Mouse (Mus musculus) spleen, adult 2 months (tissue): Measurements from ENCODE around the gene Hes6. TPM values are rescaled to one million over a fixed set of nuclear protein-coding genes. Genes with fewer than 3 reads are reported as not detected.

Experiments
- DNase-seq, 2 experiments: peaks; one replicate each; pipeline versions ENCODE4 v3.0.0 to v3.0.0-alpha.2; 2012 to 2021; ENCODE audit warnings: low spot score in 2 of 2, low read depth in 1 of 2
- H3K27ac ChIP-seq: fragments of 200-500 bp; 2 replicates; pipeline ENCODE4 v1.5.1; 2012; ENCODE audit warnings: low read length, inconsistent platforms; ENCODE audit not compliant: insufficient read depth
- H3K27me3 ChIP-seq: fragments of 200-500 bp; 2 replicates; pipeline ENCODE4 v1.6.1; 2012; ENCODE audit warnings: mild to moderate bottlenecking, moderate library complexity, low read length, inconsistent platforms; ENCODE audit not compliant: control insufficient read depth, insufficient read depth
- H3K36me3 ChIP-seq: fragments of 200-500 bp; 2 replicates; pipeline ENCODE4 v1.6.1; 2012; ENCODE audit warnings: mild to moderate bottlenecking, low read length, inconsistent platforms; ENCODE audit not compliant: control insufficient read depth, insufficient read depth
- H3K4me1 ChIP-seq: fragments of 200-500 bp; 2 replicates; pipeline ENCODE4 v1.6.1; 2011; ENCODE audit warnings: inconsistent platforms; ENCODE audit not compliant: control insufficient read depth, insufficient read depth, insufficient read length
- H3K4me3 ChIP-seq: fragments of 200-500 bp; 2 replicates; pipeline ENCODE4 v1.5.1; 2011; ENCODE audit warnings: mild to moderate bottlenecking, inconsistent platforms; ENCODE audit not compliant: insufficient read depth, insufficient read length; ENCODE audit errors: extremely low read depth
- CTCF ChIP-seq: fragments of 200-500 bp; IDR thresholded peaks from 2 replicates; pipeline ENCODE4 v1.5.1; 2011; ENCODE audit warnings: mild to moderate bottlenecking, inconsistent platforms; ENCODE audit not compliant: insufficient read depth, insufficient read length, insufficient replicate concordance; ENCODE audit errors: extremely low read depth
- POLR2A ChIP-seq: fragments of 200-500 bp; IDR thresholded peaks from 2 replicates; pipeline ENCODE4 v1.6.1; 2011; ENCODE audit warnings: low read depth, low read length, inconsistent platforms
- WGBS: fragments of 180-500 bp; shearing (Covaris S2); methylation state at CpG from one replicate; pipeline ENCODE4 v1.1.7; 2018; 5-methylcytosine and 5-hydroxymethylcytosine counted together
- polyA plus RNA-seq: library from polyadenylated mRNA; depleted of rRNA; stranded (reverse); fragments of >200 nt; gene quantifications from 2 replicates; pipeline ENCODE4 v1.2.3, GENCODE M21; 2012

Hes6 gene
- polyA plus RNA-seq, 1 experiment: 59.9 TPM

DNA sequence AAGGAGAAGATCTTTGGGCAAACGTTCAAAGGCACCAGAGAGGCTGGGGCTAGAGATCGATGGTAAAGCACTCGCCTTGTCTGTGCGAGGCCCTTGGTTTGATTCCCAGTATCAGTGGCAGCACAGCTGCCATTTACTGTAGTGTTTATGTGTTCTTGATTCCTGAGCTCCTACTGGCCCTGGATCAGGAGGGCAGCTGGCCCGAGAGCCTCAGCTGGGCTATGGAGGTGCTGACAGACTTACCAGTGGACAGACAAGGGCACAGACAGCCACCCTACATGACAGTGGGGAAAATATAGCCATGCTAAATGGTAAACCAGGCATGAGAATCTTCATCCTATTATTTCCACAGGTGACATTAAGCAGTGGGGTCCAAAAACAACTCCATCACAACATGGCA lies 37.0 kb upstream of the Hes6 start:
- 92% methylated on average over 5 of the region's 5 CpGs for whole genome bisulfite sequencing
- no peaks in the 10 kb centered on the region for H3K27me3 ChIP-seq
- no peak for DNase-seq
- no peak overlapping the region for H3K27ac ChIP-seq
- no peak overlapping the region for H3K4me3 ChIP-seq
- H3K4me1 ChIP-seq: no peaks in the 10 kb centered on the region
- H3K36me3 ChIP-seq: peaks cover 7% of the 10 kb centered on the region
- TF ChIP-seq POLR2A: no peak
- TF ChIP-seq CTCF: no peak

DNA sequence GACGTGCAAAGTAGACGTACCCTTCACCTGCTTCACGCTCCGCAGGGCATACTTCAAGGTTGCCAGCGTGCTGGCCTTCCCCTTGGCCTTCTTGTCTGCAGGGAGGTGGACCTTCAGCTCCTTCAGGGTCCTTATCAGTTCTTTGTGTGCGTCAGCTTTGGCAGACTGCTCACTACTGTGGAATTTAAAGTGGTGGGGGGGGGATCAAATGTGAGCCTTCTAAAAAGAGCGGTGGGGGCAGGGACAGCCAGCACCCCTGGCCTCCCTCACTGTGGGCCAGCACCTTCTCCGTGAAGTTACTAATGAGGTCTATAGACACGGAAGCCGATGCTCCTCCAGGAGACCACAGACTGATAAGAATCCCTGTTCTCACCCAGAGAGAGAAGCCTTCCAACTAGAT lies 34.9 kb upstream of the Hes6 start:
- Histone ChIP-seq H3K27me3 (no peaks in the 10 kb centered on the region), H3K36me3 (peaks cover 7% of the 10 kb centered on the region), H3K27ac (no peak overlapping the region), H3K4me3 (no peak overlapping the region), H3K4me1 (no peaks in the 10 kb centered on the region)
- TF ChIP-seq POLR2A: no peak
- TF ChIP-seq CTCF: no peak
- no peak for DNase-seq
- WGBS: 88% methylated on average over 10 of the region's 10 CpGs

DNA sequence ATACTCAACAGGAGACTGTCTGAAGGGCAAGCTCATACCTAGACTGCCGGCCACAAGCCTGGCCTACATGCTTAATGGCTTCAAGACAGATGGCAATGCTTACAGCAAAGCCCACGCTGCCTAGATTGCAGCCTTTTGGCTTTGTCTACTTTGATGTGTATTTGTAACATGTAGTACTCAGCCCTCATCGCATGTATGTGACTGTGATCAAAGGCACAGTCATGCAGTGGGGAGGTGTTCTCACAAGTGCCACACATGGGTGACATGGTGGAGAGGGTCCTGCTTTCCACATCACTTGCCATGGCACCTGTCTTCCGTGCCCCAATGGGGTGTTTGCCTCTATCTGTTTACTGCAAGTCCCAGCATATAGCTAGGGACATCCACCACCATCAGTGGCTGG lies 32.7 kb upstream of the Hes6 start:
- Histone ChIP-seq H3K27ac (no peak overlapping the region), H3K36me3 (peaks cover 7% of the 10 kb centered on the region), H3K4me3 (no peak overlapping the region), H3K27me3 (no peaks in the 10 kb centered on the region), H3K4me1 (no peaks in the 10 kb centered on the region)
- TF ChIP-seq CTCF (no peak), POLR2A (no peak)
- WGBS: 92% methylated on average over 4 of the region's 4 CpGs
- DNase-seq: no peak

DNA sequence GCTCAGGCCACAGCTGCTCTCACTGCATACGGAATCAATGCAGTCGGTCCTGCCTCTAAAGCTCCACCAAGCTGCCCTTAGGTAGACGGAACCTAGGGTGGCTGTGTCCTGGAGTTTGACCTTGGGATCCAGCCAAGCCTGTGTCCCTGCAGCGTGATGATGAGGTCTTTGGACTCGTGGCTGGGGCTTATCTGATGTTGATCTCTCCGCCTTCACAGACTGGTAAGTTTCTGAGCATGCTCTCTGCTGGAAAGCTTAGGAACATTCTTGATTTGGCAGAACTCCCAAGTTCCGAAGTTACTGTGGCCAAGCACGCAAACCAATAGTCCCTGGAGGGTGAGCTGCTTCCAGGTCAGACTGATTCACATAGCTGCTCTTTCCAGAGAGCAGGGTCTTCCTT lies 32.2 kb upstream of the Hes6 start:
- H3K4me3 ChIP-seq: no peak overlapping the region
- H3K27ac ChIP-seq: no peak overlapping the region
- TF ChIP-seq CTCF (no peak), POLR2A (no peak)
- H3K27me3 ChIP-seq: no peaks in the 10 kb centered on the region
- no peaks in the 10 kb centered on the region for H3K4me1 ChIP-seq
- WGBS: 86% methylated on average over 8 of the region's 8 CpGs
- peaks cover 7% of the 10 kb centered on the region for H3K36me3 ChIP-seq
- DNase-seq: no peak

DNA sequence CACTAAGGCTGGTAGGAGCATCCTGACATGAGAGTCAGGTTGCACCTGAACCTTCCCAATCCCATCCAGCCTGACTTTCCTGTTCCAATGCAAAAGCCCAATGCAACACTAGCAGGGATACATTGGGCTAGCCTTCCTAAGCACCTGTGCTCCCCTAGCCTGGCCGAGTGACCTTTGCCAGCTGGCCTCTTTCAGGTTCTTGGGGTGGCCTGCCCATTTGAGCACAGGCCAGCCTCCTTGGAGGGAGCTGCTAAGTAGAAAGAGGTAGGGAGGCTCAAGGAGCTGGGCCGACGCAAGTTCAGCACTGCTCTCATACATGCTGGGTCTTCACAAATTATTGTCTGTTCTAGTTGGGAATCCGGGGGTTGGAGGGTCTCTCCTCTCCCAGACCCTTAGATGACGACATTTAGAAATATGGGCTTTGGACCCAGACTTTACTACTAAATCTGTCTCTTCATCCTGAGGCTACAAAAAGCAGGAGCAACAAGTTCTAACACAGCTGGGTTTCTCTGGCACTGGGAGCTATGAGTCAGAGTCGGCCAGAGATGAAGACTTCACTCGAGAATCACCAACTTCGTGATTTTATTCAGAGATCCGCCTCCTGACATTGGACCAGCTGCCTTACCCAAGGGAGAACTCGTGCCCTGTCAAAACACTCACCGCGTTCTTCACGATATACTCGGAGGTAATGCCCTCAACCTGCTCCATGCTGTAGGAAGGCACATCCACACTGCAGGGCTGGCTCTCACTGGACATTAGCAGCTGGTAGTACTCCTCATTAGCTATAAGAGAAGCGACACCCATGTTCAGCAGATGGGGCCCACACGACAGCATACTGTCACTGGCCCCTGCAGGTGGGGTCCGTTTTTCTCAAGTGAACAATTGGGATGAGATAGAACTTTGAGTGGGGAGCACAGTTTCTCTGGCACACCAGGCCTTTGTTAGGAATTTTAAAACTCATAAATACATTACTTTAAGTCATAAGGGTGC lies 31.3 kb upstream of the Hes6 start:
- Histone ChIP-seq H3K4me3 (no peak overlapping the region), H3K4me1 (no peaks in the 10 kb centered on the region), H3K36me3 (peaks cover 8% of the 10 kb centered on the region), H3K27ac (no peak overlapping the region), H3K27me3 (no peaks in the 10 kb centered on the region)
- 92% methylated on average over 17 of the region's 17 CpGs for WGBS
- no peak for DNase-seq
- TF ChIP-seq CTCF (no peak), POLR2A (no peak)

DNA sequence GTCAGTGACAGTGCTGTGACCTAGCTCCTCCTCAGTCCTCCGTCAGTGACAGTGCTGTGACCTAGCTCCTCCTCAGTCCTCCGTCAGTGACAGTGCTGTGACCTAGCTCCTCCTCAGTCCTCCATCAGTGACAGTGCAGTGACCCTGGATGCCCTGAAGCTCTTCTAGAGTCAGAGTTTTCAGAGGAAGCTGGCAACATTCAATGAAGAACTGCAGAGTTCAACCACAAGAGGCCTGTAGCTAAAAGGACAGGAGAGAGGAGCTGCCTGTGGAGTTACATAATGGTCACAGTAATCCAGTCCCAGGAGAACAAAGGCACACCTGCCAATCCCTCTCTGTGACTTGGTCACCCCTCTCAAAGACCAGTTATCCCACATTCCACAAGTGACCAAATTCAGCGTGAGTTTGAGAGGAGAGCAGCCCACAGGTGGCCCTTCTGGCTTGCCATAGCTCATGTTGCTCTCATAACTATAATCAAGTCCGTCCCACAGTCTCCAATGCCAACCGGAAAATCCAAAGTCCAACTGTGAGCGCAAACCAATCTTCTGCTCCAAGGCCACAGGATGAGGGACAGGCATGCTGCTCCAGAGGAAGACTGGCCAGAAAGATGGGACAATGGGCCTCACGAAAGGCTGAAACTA lies 28.6 kb upstream of the Hes6 start:
- Histone ChIP-seq H3K4me1 (no peaks in the 10 kb centered on the region), H3K27me3 (no peaks in the 10 kb centered on the region), H3K36me3 (peaks cover 2% of the 10 kb centered on the region; the same call in 1 of the 2 replicates), H3K27ac (no peak overlapping the region), H3K4me3 (no peak overlapping the region)
- 89% methylated on average over 7 of the region's 7 CpGs for WGBS
- TF ChIP-seq POLR2A: no peak
- TF ChIP-seq CTCF: no peak
- no peak for DNase-seq
